Mouse (Mus musculus): ENCODE data around the gene Auts2. TPM values are rescaled to one million over a fixed set of nuclear protein-coding genes. Genes with fewer than 3 reads are reported as not detected.

Auts2 gene
- polyA plus RNA-seq, 1 experiment from 2014 or later = 4.9 TPM

GRCm38 (mm10) chr5:131944761-131945160, 598.4 kb downstream of the Auts2 start:
- Histone ChIP-seq H3K36me3 (ENCODE audit: control insufficient read depth, insufficient read depth) (no peaks in the 10 kb centered on the region), H3K4me3 (ENCODE audit: low read depth, low read length) (no peak overlapping the region)
- no peak for ATAC-seq

GRCm38 (mm10) chr5:131928696-131929095, 614.4 kb downstream of the Auts2 start:
- H3K9me3 ChIP-seq (ENCODE audit: control insufficient read depth) = no peaks in the 10 kb centered on the region
- no peak for TF ChIP-seq CTCF (IDR thresholded peaks at IDR 0.05; ENCODE audit: low read depth)
- H3K4me2 ChIP-seq (replicated peaks; ENCODE audit: low read depth) = no peak overlapping the region
- H3K4me1 ChIP-seq (replicated peaks; ENCODE audit: control insufficient read depth, insufficient read depth, low read length) = no peaks in the 10 kb centered on the region
- H3K27me3 ChIP-seq (replicated peaks; ENCODE audit: control insufficient read depth, insufficient read depth, low read length) = no peaks in the 10 kb centered on the region
- H3K27ac ChIP-seq (ENCODE audit: low read depth, low read length) = no peak overlapping the region
- no peaks in the 10 kb centered on the region for H3K36me3 ChIP-seq (ENCODE audit: control insufficient read depth, insufficient read depth)
- no peak for ATAC-seq
- 85% methylated on average over 7 of the region's 7 CpGs for WGBS
- no peak overlapping the region for H3K4me3 ChIP-seq (ENCODE audit: low read depth, low read length)
- no peak overlapping the region for H3K9ac ChIP-seq (ENCODE audit: low read depth, low read length)

More at GRCm38 (mm10) chr5:131944761-131945160, 598.4 kb downstream of the Auts2 start:
- no peaks in the 10 kb centered on the region for H3K9me3 ChIP-seq (ENCODE audit: control insufficient read depth)
- no peaks in the 10 kb centered on the region for H3K4me1 ChIP-seq (replicated peaks; ENCODE audit: control insufficient read depth, insufficient read depth, low read length)
- no peak overlapping the region for H3K9ac ChIP-seq (ENCODE audit: low read depth, low read length)
- H3K27me3 ChIP-seq (replicated peaks; ENCODE audit: control insufficient read depth, insufficient read depth, low read length) = no peaks in the 10 kb centered on the region
- 69% methylated on average over 2 of the region's 2 CpGs for WGBS
- no peak for TF ChIP-seq CTCF (IDR thresholded peaks at IDR 0.05; ENCODE audit: low read depth)
- no peak overlapping the region for H3K27ac ChIP-seq (ENCODE audit: low read depth, low read length)
- no peak overlapping the region for H3K4me2 ChIP-seq (replicated peaks; ENCODE audit: low read depth)

GRCm38 (mm10) chr5:131922759-131923158, 620.4 kb downstream of the Auts2 start:
- H3K4me3 ChIP-seq (ENCODE audit: low read depth, low read length) = no peak overlapping the region
- H3K4me2 ChIP-seq (replicated peaks; ENCODE audit: low read depth) = no peak overlapping the region
- H3K27ac ChIP-seq (ENCODE audit: low read depth, low read length) = no peak overlapping the region
- no peaks in the 10 kb centered on the region for H3K36me3 ChIP-seq (ENCODE audit: control insufficient read depth, insufficient read depth)
- 77% methylated on average over 4 of the region's 4 CpGs for WGBS
- H3K4me1 ChIP-seq (replicated peaks; ENCODE audit: control insufficient read depth, insufficient read depth, low read length) = no peaks in the 10 kb centered on the region
- no peak for TF ChIP-seq CTCF (IDR thresholded peaks at IDR 0.05; ENCODE audit: low read depth)
- H3K9ac ChIP-seq (ENCODE audit: low read depth, low read length) = no peak overlapping the region
- H3K9me3 ChIP-seq (ENCODE audit: control insufficient read depth) = no peaks in the 10 kb centered on the region
- no peaks in the 10 kb centered on the region for H3K27me3 ChIP-seq (replicated peaks; ENCODE audit: control insufficient read depth, insufficient read depth, low read length)
- ATAC-seq = no peak

- Histone ChIP-seq H3K9me3 (ENCODE audit: control insufficient read depth) (no peaks in the 10 kb centered on the region), H3K27ac (ENCODE audit: low read depth, low read length) (no peak overlapping the region), H3K27me3 (replicated peaks; ENCODE audit: control insufficient read depth, insufficient read depth, low read length) (no peaks in the 10 kb centered on the region), H3K36me3 (ENCODE audit: control insufficient read depth, insufficient read depth) (no peaks in the 10 kb centered on the region), H3K4me2 (replicated peaks; ENCODE audit: low read depth) (peak overlapping the region; percentile 21; the same call in 1 of the 2 replicates), H3K4me1 (replicated peaks; ENCODE audit: control insufficient read depth, insufficient read depth, low read length) (no peaks in the 10 kb centered on the region), H3K9ac (ENCODE audit: low read depth, low read length) (no peak overlapping the region), H3K4me3 (ENCODE audit: low read depth, low read length) (no peak overlapping the region)
- peak; percentile 54; the same call in 1 of the 2 replicates for ATAC-seq
- WGBS = 33% methylated on average over 5 of the region's 5 CpGs
- TF ChIP-seq CTCF (IDR thresholded peaks at IDR 0.05; ENCODE audit: low read depth) = no peak
These were observed 621.0 kb downstream of the Auts2 start for GRCm38 (mm10) chr5:131922118-131922517.

- H3K4me3 ChIP-seq (ENCODE audit: low read depth, low read length) = no peak overlapping the region
- no peak overlapping the region for H3K4me2 ChIP-seq (replicated peaks; ENCODE audit: low read depth)
- TF ChIP-seq CTCF (IDR thresholded peaks at IDR 0.05; ENCODE audit: low read depth) = no peak
- H3K36me3 ChIP-seq (ENCODE audit: control insufficient read depth, insufficient read depth) = no peaks in the 10 kb centered on the region
- no peak overlapping the region for H3K9ac ChIP-seq (ENCODE audit: low read depth, low read length)
- ATAC-seq = no peak
- H3K27me3 ChIP-seq (replicated peaks; ENCODE audit: control insufficient read depth, insufficient read depth, low read length) = no peaks in the 10 kb centered on the region
- WGBS = 78% methylated on average over 12 of the region's 12 CpGs
- H3K4me1 ChIP-seq (replicated peaks; ENCODE audit: control insufficient read depth, insufficient read depth, low read length) = no peaks in the 10 kb centered on the region
- no peak overlapping the region for H3K27ac ChIP-seq (ENCODE audit: low read depth, low read length)
- H3K9me3 ChIP-seq (ENCODE audit: control insufficient read depth) = no peaks in the 10 kb centered on the region
These were observed 623.0 kb downstream of the Auts2 start for GRCm38 (mm10) chr5:131919983-131920777.

GRCm38 (mm10) chr5:131916791-131917403, 626.2 kb downstream of the Auts2 start:
- H3K4me2 ChIP-seq (replicated peaks; ENCODE audit: low read depth) = no peak overlapping the region
- no peaks in the 10 kb centered on the region for H3K36me3 ChIP-seq (ENCODE audit: control insufficient read depth, insufficient read depth)
- no peak overlapping the region for H3K27ac ChIP-seq (ENCODE audit: low read depth, low read length)
- no peaks in the 10 kb centered on the region for H3K4me1 ChIP-seq (replicated peaks; ENCODE audit: control insufficient read depth, insufficient read depth, low read length)
- no peak for ATAC-seq
- H3K4me3 ChIP-seq (ENCODE audit: low read depth, low read length) = no peak overlapping the region
- H3K27me3 ChIP-seq (replicated peaks; ENCODE audit: control insufficient read depth, insufficient read depth, low read length) = no peaks in the 10 kb centered on the region
- TF ChIP-seq CTCF (IDR thresholded peaks at IDR 0.05; ENCODE audit: low read depth) = no peak
- WGBS = 70% methylated on average over 12 of the region's 12 CpGs
- no peaks in the 10 kb centered on the region for H3K9me3 ChIP-seq (ENCODE audit: control insufficient read depth)
- no peak overlapping the region for H3K9ac ChIP-seq (ENCODE audit: low read depth, low read length)
